Mouse (Mus musculus): ENCODE data around the gene Ctrc. TPM values are rescaled to one million over a fixed set of nuclear protein-coding genes. Genes with fewer than 3 reads are reported as not detected.
A peak's percentile ranks its signal among the peaks of the same experiment; 100 is the strongest.
"Not testable (repeated sequence)": the region's sequence is repeated elsewhere in the genome, so short reads cannot be mapped to it uniquely, and the experiment has no call there.

Ctrc gene
- total RNA-seq, 2 experiments from 2014 or later: not detected

- intact Hi-C loops (cut with DNase I): no loop called here
- peak; percentile 95 to 97 for DNase-seq (ENCODE audit: extremely low spot score in 1 of 2, low spot score in 2 of 2)
Observed at GRCm38 (mm10) chr4:141793282-141794151, 52.6 kb downstream of the Ctrc start, which contains the start of gene Casp9. Casp9 (plus strand) TSS chr4:141793612.

- peak in 1 of 2 experiments; percentile 33 for DNase-seq (ENCODE audit: extremely low spot score in 1 of 2, low spot score in 2 of 2)
- intact Hi-C loops (cut with DNase I): no loop called here
Observed at GRCm38 (mm10) chr4:141792554-141793281, 53.4 kb downstream of the Ctrc start.

DNA sequence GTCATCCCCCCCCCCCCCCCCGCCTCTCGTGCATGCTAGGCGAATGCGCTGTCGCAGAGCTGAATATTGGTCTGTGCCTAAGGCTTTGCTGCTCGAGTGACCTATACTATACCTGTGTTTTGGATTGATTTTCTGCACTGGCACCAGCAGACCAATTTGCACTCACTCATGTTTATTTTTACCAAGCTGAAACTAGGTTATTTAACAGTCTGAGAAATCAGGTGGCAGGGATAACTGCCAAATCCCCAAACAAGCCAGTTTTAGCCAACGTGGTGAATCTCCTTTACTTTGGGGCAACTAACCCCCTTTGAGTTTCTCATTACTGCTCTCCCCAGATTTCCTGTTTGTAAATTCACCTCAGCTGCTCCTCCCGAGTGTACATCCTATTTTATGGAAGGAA, 54.2 kb downstream of the Ctrc start:
- intact Hi-C loops (cut with DNase I): no loop called here
- DNase-seq (ENCODE audit: extremely low spot score in 1 of 2, low spot score in 2 of 2): peak in 1 of 2 experiments; percentile 13

DNA sequence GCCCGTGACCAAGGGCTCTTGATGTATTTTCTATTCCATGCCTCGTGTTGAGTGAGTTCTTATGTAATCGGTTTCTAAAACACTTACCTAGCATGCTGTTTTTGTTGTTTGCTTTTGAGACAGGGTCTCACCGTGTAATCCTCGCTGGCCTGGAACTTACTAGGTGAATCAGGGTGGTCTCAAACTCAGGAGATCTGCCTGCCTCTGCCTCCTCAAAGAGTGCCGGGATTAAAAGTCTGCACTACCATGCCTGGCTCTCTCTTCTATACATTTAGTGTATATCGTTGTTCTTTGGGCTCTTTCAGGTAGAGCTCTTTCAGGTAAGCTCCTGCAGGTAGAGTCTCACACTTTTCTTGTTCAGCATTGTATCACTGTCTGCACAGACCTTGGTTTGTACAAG, 54.7 kb downstream of the Ctrc start:
- peak in 1 of 2 experiments; percentile 15 for DNase-seq (ENCODE audit: extremely low spot score in 1 of 2, low spot score in 2 of 2)
- intact Hi-C loops (cut with DNase I): no loop called here

DNA sequence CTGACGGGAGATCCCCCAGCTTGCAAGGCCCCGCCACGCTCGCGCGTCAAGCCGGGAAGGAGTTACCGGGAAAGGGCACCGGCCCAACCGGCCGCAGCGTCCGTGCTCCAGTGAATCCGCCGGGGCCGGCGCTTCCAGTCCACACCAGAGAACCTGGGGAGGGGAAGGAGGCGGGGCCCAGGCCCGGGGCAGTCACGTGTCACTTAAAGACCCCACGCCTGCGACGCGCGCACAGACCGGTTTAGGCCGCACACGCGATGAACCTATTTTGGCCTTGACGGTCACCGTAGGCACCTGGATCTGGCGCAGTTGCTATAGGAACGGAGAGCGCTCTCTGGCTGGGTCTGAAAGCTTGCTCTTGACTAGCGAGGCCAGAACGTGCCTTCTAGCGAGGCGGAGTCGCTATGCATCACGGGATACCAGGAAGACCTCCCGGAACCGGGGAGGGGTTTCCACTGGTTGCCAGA, 55.6 kb downstream of the Ctrc start, which contains the start of gene Dnajc16:
Gene Dnajc16, minus strand, starts transcription at position 408 of the 467 bp plus-strand sequence.
- intact Hi-C loops (cut with DNase I): no loop called here
- peak; percentile 98 for DNase-seq (ENCODE audit: extremely low spot score in 1 of 2, low spot score in 2 of 2)

DNA sequence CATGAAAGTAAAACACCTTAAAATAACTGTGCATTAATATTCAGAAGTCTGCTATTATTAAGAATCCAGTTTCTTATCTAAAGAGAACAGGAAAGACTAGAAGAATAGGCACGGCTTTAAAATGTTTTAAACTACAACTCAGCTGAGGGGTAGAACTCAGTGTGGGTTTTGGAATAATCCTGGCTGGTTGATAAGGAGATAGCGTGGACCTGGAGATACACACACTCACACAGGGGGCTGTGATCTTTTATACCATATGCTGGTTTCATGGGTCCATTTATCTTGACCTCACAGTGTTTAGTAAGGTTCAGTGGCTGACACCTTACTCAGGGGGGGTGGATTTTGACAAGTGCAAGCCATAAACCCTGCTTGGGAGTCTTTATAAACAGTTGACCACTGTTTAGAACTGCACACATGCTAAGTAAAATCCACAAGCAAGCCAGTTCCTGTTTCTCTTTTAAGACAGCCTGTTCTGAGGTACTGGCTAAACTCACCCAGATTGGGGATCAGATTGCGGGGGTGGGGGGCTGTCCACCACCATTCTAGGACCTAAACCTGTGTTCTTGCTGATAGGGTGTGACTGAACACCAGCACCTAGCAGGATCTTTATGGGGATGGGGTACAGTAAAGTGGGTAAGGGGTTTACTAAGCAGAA, 56.5 kb downstream of the Ctrc start:
- intact Hi-C loops (cut with DNase I): no loop called here
- DNase-seq (ENCODE audit: extremely low spot score in 1 of 2, low spot score in 2 of 2): no peak

DNA sequence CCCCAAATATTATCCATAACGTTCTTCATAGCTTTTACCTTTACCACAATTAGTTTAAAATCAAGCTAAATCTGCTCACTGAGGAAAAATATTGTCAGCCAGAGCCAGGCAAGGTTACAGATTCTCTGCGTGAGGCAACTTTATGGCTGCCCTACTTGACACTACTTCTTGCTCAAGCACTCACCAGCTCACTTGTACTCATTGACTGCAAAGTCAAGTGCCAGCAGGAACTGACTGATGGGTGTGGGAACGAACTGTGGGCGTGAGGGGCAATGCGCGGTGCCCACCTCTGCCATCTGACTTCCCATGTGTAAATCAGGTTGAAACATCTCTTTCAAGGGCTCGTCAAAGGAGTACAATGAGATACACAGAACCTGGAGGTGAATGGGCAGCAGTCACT, 58.7 kb downstream of the Ctrc start:
- DNase-seq (ENCODE audit: extremely low spot score in 1 of 2, low spot score in 2 of 2): peak in 1 of 2 experiments; percentile 17
- intact Hi-C loops (cut with DNase I): no loop called here

GRCm38 (mm10) chr4:141787046-141787445, 59.1 kb downstream of the Ctrc start:
- peak in 1 of 2 experiments; percentile 43 for DNase-seq (ENCODE audit: extremely low spot score in 1 of 2, low spot score in 2 of 2)
- intact Hi-C loops (cut with DNase I): no loop called here

DNA sequence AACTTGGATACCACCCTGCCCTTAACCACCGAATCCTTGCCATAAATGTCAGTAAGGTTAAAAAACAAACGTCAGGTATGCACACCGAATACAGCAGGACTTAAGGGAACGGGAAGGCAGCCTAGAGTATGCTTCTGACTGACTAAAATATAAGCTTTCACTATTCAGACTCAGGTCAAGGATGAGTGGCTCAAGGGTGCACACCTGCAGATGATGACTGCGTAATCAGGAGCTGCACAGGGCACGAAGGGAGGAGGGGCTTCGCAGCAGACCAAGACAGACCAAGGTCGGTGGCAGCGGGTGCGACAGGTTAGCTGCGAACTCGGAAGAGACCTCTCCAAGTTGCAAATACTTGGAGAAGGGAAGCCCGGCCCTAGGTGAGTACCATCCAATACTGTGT, 60.0 kb downstream of the Ctrc start:
- peak in 1 of 2 experiments; percentile 18 for DNase-seq (ENCODE audit: extremely low spot score in 1 of 2, low spot score in 2 of 2)
- intact Hi-C loops (cut with DNase I): no loop called here

GRCm38 (mm10) chr4:141784835-141785234, 61.3 kb downstream of the Ctrc start:
- DNase-seq (ENCODE audit: extremely low spot score in 1 of 2, low spot score in 2 of 2): peak in 1 of 2 experiments; percentile 24
- intact Hi-C loops (cut with DNase I): no loop called here

DNA sequence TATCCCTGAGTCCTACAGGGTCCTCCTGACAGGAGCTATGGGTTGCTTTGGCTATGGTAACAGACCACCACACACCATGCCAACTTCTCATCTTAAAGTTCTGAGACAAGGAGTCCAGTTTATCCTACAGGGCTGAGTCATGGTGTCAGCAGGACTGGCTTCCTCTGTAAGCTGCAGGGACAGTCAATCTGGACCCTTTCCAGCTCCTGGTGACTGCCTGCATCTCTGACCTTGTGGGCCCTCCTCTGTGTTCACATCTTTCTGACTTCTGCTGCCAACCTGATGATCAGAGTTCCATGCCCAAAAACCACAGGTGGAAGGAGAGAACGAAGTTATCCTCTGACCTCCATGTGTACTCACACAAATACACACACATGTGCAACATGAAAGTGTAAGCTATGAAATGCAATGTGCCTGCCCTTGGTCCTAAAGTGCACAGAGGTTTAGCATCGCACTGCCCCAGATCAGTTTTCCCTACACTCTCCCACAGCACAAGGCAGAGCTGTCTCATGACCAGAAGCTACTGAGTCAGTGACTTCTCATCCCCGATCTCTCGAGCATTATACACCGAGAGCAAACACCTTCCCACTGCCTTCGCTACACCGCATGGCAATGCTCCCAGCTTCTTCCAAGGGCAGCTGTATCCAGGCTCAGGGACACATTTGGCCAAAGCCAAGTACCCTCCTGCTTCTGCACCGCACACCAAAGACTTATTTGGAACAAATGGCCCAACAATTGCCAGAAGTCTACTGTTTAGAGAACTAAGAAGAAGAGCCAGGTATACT, 64.8 kb downstream of the Ctrc start:
- intact Hi-C loops (cut with DNase I): no loop called here

GRCm38 (mm10) chr4:141779828-141780227, 66.3 kb downstream of the Ctrc start:
- intact Hi-C loops (cut with DNase I): loop anchor here (5.0 kb wide), 1 partner anchor 83 kb away; no protein-coding TSS in a partner anchor
- DNase-seq (ENCODE audit: extremely low spot score in 1 of 2, low spot score in 2 of 2): peak in 1 of 2 experiments; percentile 25

More for the DNA sequence above, 64.8 kb downstream of the Ctrc start:
- peak in 1 of 2 experiments; percentile 13 for DNase-seq (ENCODE audit: extremely low spot score in 1 of 2, low spot score in 2 of 2)

DNA sequence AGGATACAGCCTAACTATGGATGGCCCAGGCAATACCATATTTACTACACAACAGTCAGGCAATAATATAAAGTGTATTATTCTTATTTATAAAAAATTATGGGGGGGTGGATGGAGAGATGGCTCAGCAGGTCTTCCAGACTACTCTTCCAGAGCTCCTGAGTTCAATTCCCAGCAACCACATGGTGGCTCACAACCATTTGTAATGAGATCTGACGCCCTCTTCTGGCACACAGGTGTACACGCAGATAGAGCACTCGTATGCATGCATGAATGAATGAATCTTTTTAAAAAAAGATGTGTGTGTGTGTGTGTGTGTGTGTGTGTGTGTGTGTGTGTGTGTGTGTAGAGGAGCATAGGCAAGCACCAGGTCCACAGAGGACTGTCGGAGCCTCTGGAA, 73.1 kb downstream of the Ctrc start:
- intact Hi-C loops (cut with DNase I): not testable (repeated sequence)

DNA sequence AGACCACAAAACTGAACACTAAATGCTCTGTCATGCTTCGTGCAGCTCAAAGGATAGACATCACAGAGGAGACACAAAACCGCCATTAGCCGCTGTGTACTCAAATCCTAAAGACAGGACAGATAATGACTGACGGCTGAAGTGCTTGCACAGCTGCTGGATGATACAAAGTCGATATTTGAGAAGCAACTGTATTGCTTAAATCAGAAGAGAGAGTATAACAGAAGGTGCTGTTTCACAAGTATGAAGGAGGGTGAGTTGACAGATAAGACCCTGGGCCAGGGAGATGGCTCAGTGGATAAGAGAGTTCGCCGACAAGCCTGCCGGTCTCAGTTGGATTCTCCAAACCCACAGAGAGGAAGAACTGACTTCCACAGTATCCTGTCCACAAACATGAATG, 74.3 kb downstream of the Ctrc start:
- DNase-seq (ENCODE audit: extremely low spot score in 1 of 2, low spot score in 2 of 2): no peak
- intact Hi-C loops (cut with DNase I): no loop called here

More for the DNA sequence above, 73.1 kb downstream of the Ctrc start:
- DNase-seq (ENCODE audit: extremely low spot score in 1 of 2, low spot score in 2 of 2): not testable (repeated sequence)

GRCm38 (mm10) chr4:141769501-141770160, 76.5 kb downstream of the Ctrc start:
- intact Hi-C loops (cut with DNase I): no loop called here
- no peak for DNase-seq (ENCODE audit: extremely low spot score in 1 of 2, low spot score in 2 of 2)

DNA sequence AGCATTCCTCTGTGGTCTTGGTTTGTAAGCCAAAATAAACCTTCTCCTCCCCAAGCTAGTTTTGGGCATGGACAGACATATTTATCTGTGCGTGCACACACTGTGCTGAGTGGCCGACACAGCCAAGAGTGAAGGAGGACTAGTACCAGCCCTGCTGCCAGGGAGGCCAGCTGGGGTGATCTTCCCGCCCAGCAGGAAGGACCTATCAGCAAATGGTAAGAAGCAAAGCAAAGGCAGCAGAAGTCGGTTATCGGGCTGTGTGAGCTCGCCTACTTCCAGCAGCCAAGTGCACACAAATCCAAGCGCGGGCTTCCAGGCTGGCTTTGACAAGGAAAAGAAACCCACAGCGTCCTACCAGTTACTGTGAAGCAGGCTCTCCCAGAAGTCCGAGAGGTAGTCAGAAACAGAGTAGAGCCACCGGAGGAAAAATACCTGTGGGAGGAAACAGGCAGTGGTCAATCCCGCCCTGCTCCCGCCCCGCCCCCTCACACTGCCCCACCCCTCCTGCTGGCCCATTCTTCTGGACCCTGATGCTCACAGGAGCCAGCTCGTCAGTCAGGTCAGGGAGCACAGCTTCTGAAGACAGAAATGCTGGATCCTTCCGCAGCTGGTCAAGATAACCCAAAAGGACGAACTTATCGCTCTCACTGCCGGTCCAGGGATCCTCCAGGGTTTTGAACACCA, 78.7 kb downstream of the Ctrc start:
- intact Hi-C loops (cut with DNase I): no loop called here
- no peak for DNase-seq (ENCODE audit: extremely low spot score in 1 of 2, low spot score in 2 of 2)

DNA sequence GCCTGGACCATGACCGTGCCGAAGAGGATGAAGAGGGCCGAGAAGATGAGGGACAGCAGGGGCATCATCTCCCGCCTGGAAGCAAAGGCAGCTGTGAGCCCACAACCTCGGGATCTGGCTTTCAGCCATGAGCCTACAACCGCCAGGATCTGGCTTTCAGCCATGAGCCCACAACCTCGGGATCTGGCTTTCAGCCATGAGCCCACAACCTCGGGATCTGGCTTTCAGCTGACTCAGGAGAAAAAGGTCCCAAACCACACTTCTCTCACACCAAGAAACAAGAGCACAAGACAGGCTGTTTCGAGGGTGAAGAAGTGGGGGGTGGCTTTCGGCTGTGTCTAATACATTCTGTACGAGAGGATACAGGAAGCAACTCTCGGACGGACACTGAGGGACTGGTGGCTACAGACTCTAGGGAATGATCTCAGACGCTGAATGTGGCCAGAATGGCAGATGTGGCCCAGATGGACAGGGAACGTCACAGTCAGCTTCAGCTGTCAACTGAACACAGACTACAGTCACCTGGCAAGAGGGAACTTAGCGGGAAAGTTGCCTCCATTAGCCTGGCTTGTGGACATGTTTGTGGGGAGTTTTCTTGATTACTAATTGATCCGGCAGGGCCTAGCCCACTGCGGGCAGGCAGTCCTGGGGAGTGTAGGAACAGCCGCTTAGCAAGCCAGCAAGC, 79.3 kb downstream of the Ctrc start:
- intact Hi-C loops (cut with DNase I): no loop called here
- DNase-seq (ENCODE audit: extremely low spot score in 1 of 2, low spot score in 2 of 2): peak in 1 of 2 experiments; percentile 65
